Mouse (Mus musculus): ENCODE data around the gene Asf1b.
"Not testable (repeated sequence)": the region's sequence is repeated elsewhere in the genome, so short reads cannot be mapped to it uniquely, and the experiment has no call there.

The Asf1b gene

DNA sequence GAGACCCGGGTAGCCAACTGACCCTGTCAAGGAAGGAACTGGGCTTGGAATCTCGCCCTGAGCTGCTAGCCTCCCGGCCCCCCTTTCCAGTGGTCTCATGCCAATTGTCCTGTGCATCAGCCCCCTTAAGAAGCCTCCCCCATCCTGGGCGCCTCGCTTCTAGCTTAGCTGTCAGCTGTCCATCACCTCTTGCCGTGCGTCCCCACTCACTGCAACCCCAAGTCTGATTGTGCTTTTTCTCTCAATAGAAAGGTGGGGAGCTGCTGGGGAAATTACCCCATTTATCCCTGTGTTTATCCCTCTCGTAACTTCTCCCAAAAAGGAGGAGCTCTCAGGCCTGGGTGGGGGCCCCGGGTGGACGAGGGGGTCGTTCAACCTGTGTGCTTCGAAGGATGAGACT lies 40.7 kb downstream of the Asf1b start:
- no peak for DNase-seq (ENCODE audit: low read depth, low spot score)

DNA sequence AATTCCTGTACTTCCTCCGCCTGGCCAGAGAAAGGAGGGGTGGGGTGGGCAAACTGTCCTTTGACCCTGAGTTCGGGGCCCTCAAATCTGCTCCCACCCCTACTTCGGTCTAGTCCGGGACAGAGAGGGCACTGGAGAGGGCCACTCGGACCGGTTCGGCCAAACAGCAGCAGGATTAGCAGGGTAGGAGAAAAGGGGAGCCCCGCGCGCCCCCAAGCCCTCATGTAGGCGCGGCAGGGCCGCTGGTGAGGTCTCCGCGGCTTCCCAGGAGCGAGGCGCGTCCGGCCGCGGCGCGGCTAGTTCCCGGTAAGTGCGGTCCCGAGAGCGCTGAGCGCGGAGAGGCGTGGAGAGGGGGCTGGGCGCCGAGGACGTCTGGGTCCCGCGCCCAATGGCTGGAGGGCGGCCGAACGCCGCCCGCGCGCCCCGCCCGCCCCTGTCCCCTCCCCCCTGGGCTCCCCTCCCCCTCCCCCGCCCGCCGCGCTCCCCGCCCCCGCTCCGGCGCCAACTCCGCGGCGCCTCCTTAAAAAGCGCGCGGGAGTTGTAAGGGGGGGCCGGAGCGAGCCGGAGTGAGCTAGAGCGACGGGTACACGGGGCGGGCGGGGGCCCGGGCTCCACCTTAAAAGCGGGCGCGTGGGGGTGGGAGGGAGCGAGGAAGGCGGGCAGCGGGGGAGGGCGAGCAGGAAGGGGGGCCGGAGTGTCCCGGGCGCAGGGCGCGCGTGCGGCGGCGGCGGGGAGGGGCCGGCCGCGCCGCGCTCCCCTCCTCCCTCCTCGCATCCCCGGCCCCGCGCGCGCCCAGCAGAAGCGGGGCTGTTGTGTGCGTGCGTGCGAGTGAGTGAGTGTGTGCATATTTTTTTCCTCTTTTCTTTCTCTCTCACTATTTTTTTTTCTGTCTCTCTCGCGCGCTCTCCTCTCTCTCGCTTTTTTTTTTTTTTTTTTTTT lies 41.5 kb downstream of the Asf1b start:
- peak; percentile 87 for DNase-seq (ENCODE audit: low read depth, low spot score)

DNA sequence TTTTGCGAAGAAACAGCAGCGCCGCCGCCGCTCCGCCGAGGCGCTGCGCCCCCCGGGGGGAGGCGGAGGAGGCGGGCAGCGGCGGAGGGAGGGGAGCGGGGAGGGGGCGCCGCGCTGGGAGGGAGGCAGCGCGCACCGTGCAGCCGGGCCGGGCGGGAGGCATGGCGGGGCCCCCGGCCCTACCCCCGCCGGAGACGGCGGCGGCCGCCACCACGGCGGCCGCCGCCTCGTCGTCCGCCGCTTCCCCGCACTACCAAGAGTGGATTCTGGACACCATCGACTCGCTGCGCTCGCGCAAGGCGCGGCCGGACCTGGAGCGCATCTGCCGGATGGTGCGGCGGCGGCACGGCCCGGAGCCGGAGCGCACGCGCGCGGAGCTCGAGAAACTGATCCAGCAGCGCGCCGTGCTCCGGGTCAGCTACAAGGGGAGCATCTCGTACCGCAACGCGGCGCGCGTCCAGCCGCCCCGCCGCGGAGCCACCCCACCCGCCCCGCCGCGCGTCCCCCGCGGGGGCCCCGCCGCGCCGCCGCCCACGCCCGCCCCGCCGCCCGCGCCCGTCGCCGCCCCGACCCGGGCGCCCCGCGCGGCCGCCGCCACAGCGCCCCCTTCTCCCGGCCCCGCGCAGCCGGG lies 42.3 kb downstream of the Asf1b start, which contains the start of gene Samd1:
Gene Samd1 (plus strand): TSS at position 162 of the 631 bp plus-strand sequence.
- peak; percentile 72 for DNase-seq (ENCODE audit: low read depth, low spot score)

DNA sequence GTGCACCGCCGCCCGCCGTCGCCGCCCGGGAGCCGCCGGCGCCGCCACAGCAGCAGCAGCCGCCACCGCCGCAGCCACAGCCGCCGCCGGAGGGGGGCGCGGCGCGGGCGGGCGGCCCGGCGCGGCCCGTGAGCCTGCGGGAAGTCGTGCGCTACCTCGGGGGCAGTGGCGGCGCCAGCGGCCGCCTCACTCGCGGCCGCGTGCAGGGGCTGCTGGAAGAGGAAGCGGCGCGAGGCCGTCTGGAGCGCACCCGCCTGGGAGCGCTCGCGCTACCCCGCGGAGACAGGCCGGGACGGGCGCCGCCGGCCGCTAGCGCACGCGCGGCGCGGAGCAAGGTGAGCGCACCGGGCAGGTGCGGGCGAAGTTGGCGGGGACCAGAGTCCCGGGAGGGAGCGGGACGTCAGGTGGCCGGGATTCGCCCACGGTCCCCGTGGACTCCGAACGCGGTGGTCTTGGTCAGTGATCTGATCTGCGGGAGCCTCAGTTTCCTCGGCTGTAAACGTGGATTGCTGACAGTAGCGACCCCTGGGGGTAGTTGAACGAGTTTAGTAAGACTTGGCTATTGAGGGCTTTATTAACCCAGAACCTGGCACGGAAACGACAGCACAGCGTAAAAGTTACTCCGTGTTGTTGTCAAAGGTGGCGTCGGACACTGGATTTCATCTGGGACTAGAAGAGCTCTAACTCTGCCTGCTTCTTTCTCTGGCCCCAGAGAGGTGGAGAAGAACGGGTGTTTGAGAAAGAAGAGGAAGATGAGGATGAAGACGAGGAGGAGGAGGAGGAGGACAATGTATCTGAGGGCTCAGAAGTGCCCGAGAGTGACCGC lies 43.1 kb downstream of the Asf1b start:
- peak; percentile 84 for DNase-seq (ENCODE audit: low read depth, low spot score)

DNA sequence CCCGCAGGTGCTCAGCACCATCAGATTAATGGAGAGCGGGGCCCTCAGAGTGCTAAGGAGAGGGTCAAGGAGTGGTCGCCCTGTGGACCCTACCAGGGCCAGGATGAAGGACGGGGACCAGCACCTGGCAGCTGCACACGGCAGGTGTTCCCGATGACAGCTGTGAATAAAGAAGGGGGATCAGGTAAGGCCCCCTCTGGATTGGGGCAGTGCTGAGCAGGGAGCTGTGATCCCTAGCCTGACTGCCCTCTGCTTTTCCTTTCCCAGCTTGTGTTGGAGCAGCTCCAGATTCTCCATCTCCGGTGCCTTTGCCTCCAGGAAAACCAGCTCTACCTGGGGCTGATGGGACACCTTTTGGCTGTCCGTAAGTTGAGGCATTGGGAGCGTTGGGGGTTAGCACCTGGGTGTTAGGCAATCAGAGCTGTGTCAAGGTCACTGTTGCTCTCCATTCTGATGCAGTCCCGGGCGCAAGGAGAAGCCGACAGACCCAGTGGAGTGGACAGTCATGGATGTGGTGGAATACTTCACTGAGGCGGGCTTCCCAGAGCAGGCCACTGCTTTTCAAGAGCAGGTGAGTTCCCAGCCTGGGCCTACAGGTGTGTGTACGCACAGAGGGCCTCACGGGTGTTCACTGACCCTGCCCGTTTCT lies 43.9 kb downstream of the Asf1b start:
- no peak for DNase-seq (ENCODE audit: low read depth, low spot score)

DNA sequence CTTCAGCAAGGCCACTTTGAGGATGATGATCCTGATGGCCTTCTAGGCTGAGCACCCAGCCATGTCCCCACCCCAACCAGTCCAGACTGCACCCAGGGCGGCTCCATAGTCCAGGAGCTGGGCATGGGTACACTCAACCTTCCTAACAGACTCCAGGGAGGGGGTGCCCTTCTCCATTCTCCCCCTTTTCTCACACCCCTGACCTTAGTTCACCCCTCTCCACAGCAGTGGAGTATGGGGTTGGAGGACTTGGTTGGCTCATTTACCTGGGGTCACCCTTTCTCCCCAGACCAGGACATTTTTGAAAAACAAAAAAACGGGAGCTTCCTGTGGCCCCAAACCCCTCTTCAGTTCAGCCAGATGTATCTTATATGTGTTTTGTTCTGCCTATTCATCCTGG lies 44.5 kb downstream of the Asf1b start:
- DNase-seq (ENCODE audit: low read depth, low spot score), result no peak

DNA sequence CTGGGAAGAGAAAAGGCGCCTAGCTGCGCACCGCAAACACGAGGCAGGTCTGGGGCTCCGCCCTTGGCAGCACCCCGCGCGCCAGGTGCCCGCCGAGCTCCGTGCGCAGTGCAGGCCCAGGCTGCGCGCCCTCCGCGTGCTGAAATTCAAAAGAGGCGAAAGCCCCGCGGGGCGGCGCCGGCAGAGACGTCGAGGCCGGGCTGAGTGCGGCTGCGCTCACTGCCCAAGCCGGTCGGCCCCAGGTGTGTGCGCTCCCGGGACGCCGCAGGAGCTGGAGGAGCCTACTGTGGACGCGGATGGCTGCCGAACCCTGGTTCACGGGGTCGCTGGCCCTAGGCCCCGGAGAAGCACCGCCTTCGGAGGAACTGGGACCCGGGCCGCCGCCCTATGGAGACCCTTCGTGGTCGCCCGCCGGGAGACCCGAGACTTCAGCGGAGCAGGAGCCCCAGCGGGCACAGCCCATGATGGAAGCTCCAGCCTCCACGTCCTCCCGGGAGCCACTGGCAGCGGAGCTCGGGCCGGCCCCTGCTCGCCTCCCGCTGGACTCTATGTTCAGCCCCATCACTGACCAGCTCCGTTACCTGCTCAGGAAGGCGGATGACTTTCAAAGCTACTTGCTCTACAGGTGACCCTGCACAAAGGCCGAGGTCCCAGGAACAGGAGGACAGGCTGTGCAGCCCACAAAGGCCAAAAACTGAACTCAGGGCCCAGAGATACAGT lies 46.1 kb downstream of the Asf1b start, which contains the start of gene 1700067K01Rik:
Gene 1700067K01Rik (plus strand): TSS at position 222 of the 720 bp plus-strand sequence.
- no peak for DNase-seq (ENCODE audit: low read depth, low spot score)

DNA sequence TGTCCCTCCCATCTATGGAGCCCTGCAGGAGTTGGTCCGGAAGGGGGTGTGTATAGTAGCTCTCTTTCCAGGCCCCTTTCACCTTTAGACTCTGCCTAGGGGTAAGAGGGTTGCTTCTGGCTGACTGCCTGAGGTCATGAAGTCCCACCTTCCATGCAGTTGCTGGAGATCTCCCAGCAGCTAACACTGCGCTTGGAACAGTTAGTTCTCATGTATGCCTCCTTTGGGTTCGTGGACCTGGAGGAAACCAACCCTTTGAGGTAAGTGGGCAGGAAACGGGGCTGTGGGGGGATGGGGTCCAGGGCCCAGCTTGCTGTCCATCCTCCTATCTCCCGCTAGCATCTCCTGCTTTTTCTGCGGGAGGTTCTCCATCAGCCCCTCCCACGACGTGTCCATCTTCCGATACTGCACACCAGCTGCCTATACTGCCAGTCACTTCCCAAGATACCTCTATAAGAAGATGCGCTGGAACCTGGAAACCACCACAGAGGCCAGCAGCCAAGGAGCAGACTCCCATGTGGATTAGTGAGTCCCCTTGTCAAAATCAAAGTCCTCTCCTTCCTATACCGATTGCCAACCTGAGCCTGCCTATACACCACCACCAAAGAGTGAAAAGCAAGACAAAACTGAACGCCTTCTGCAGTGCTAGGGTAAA lies 47.8 kb downstream of the Asf1b start:
- DNase-seq (ENCODE audit: low read depth, low spot score), result no peak

DNA sequence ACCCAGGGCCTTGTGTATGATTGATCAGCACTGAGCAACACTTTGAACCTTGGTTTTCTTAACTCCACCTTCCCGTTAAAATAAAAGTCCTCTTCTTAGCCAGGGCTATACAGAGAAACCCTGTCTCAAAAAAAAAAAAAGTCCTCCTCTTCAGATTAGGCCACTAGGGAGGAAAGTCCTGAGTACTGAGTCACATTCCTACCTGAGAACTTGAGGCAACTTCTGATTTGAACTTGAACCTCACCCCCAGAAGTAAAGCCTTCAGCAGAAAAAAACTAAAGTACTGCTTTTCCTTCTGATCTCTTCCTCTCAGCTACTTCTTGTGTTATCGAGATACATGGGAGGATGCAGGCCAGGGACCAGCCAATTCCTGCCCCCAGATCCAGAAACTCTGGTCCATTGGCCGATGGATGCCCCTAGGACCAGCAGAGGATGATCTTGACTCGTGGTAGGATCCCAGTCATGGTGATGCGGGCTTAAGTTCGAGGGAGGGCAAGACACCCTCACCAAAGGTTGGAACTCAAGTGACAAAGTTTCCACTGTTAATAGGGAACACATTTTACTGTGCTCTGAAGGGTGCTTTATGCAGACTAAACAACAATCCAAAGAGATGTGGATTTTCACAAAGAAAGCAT lies 48.4 kb downstream of the Asf1b start:
- no peak for DNase-seq (ENCODE audit: low read depth, low spot score)

DNA sequence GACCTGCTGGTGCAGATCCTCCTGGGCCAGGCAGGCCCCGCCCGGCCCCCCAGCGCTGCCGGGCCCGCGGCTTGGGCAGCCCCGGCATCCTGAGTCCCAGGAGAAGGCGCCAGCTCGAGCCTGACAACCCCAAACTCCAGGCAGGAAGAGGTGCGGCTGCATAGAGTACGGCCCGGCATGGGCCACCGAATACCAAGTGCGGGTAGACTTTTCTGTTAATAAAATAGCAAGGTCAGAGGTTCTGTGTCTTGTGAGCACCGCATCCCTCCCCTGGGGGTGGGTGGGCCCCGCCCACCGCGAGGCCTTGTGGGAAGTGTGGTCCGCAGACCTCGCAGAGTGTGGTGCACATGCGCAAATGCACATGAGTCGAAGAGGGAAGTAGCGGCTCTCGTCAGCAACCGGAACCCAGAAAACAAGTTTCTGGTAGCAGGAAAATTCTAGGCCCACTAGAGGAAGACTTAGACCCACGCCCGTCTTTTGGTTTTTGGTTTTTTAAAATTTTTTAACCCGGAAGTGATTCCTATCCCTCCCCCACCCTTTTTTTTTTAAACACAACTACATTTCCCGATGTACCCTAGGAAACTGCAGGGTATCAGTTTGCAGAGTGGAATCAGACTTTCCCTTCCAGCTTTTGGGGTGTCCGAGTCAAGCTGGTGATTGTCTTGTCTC lies 49.4 kb downstream of the Asf1b start:
- DNase-seq (ENCODE audit: low read depth, low spot score), result peak; percentile 98

DNA sequence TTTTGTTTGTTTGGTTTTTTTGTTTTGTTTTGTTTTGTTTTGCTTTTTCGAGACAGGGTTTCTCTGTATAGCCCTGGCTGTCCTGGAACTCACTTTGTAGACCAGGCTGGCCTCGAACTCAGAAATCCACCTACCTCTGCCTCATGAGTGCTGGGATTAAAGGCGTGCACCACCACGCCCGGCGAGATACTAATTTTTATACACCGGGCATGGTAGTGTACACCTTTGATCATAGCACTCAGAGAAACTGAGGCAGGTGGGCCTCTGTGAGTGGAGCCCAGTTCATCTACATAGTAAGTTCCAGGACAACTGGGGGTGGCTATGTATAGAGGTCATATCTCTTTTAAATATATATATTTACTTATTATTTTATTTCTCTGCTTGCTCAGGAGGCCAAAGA lies 50.2 kb downstream of the Asf1b start:
- not testable (repeated sequence) for DNase-seq (ENCODE audit: low read depth, low spot score)

DNA sequence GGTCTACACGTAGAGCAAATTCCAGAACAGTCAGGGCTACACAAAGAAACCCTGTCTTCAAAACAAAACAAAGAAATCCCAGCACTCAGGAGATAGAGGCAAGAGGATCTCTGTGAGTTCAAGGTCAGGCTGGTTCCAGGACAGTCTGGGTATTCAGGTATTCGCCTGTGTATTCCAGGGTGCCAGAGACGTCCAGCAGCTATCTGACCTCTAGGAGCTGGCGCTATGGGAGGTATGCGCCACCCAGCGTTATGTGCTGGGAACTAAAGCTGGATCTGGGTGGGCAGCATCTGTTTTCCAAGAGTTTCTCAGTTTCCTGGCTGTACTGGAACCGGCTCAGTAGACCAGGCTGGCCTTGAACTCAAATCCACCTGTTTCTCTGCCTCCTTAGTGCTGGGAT lies 53.1 kb downstream of the Asf1b start:
- DNase-seq (ENCODE audit: low read depth, low spot score), result no peak

DNA sequence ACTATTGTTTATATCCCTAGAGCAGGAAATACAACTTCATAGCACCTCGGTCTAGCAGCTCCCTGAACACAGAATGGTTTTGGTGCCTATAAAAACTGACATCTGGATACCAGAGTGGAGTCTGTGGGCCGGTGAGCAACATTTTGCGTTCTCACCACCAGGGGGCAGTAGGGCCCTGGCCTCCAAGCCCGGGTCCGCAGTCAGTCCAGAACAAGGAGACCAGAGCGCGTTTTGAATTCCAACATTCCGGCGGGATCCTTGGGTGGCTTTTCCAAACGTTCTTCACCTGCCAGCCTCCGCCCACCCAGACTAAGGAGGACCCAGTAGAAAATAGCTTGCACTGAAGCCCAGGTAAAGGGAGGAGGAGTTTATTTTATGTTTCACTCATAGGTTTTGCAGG lies 54.6 kb downstream of the Asf1b start:
- peak; percentile 79 for DNase-seq (ENCODE audit: low read depth, low spot score)

DNA sequence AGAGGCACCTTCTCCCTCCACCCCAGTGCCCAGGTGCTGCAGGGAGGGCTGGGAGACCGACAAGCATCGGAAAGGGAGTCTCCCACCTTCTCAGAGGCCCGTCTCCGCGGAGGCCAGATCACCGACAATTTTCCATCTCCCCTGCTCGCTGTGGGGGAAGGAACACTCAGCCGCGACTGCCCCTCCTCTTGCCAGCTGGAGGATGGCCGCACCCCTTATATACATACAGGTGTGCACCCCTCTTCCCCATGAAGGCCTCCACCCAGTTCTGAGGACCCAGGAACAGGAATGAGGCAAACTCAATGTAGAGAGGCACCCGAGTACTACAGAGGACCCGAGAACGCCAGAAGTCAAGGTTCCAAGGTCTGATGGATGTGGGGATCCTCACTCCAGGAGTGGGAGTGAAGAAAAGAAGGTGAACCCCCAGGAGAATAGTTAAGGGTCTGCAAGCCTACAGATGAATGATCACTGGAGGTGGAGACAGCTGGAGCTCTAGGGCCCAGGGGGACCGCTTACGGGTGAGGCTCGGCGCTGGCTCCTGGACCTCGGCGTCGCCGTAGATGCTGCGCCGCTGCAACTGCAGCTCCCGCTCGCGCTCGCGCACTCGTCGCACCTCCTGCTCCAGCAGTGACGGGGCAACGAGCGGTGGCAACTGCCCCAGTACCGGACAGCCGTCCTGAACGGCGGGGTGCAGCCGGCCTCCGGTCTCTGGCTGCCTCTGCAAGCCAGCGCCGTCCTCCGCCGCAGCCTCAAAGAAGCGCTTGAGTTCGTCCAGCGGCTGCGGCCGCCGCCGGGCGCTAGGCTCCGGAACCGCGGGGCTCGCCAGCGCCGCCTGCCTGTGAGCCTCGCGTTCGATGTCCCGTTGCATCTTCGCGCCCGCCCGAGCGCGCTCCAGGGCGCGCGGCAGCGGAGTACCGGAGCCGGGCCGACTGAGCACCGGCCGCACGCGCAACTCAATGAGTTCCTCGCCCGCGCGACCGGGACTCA lies 55.6 kb downstream of the Asf1b start:
- peak; percentile 82 for DNase-seq (ENCODE audit: low read depth, low spot score)

DNA sequence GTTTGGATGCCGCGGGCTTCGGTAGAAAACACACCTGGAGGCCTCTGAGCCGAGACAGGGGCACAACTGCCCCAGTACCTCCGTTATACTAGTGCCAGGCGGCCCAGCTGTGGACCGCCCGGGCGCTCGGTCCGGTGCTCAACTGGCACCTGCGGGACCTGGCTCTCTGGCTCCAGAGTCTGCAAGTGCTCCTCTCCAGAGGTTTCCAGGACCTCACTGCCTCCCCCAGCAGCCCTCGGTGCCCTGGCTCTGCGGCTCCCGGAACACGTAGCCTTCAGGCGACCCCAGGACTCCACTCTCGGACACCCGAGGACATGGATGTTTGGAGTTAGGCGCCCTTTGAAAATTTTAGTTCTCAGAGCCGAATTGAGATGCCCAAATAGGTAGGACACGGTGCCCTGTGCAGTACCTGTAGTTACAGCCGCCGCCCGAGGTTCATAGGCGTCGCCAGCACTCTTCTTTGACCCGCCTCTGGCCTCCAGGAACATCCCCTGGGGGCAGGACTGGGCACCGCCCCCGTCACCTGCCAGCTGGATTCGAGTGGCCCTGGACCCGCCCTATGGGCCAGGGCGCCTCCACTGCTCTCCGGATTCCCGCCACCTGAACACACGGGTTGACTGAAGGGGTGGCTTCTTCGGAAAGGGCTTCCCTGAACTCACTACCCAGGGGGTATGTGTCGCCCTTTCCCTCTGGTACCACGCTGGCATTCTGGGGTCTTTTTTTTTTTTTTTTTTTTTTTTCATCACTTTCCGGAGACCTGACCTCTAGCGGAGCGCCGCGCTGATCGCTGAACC lies 56.6 kb downstream of the Asf1b start, which contains the start of gene 2210011C24Rik:
Gene 2210011C24Rik (minus strand): TSS at position 467 of the 794 bp plus-strand sequence.
- peak; percentile 67 for DNase-seq (ENCODE audit: low read depth, low spot score)

DNA sequence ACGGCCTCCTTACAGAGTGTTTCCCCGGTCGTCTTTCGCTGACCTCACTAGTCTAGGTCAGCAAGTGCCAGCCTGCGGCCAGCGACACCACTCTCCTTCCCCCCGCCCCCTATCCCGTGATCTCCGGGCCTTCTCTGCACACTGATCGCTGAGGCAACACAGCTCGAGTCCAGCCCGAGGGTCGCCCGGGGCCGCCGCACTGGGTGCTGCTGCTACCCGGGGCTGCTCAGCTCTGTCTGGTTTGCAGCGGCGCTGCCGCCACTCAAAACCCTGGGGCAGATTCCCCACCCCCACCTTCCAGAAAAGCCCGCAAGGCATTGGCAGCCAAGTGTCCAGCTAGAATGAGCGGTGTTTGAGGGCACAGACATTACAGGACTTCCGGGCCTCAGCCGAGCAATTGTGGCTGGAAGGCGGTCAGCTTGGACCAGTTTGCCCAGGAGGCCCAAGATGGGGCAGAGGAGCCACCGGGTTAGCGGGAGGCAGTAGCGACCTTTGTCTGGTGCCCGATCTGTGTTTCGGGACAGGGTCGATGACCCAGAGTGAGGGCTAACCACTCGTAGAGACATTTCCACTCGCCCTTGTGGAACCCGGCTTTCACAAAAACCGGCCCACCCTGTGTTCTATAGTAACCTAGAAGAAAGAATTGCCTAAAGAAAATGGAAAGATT lies 57.3 kb downstream of the Asf1b start:
- no peak for DNase-seq (ENCODE audit: low read depth, low spot score)

Measured in CD4-positive helper T cell, adult 2 months (primary cell).